Mouse (Mus musculus) thymus, postnatal 36 days (tissue): ENCODE measurements at regions not wholly inside any gene's neighbourhood (a gene's known extent, or its start where the extent isn't known, plus 50 kb on each side); places are given as distances from the start of the nearest gene placed in this dataset.
"Not testable (repeated sequence)": the region's sequence is repeated elsewhere in the genome, so short reads cannot be mapped to it uniquely, and the experiment has no call there.

ENCODE experiments used
- DNase-seq, 2 experiments: peaks; one replicate each; pipeline ENCODE4 v3.0.0; 2022; ENCODE audit warnings: mixed read lengths in 2 of 2

DNA sequence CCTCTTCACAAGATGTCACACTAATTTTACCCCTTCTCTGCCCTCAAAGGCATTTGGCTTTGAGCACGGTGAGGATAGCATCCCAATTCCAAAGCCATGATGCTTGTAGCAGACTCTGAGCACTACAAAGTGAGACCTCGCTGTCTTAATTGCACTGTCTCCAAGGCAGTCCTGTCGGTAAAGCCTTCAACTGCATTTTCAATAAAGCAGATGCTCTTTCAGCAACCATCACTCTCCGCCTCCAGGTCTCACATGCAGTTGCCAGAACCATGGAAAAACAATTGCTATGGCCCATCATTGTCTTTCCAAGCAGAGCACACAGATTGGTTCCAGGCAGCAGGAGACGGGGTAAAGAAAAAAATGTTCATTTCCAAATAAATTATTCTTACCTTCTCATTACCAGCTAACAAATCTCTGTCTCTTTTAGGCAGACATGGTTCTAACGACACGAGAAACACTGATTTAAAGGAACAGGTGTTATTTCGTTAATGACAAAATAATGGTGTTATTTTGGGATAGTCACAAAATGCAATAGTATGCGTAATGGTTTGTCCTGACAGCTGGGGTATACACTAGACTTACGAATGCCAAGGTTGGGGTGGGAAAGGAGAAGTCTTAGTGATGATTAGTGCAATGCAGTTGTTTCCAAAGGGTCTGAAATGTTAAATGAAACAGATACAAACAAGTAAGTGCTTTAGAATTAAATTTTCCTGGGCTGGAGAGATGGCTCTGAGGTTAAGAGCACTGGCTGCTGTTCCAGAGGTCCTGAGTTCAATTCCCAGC is 175.2 kb downstream of the Enc1 start:
- no peak for DNase-seq

DNA sequence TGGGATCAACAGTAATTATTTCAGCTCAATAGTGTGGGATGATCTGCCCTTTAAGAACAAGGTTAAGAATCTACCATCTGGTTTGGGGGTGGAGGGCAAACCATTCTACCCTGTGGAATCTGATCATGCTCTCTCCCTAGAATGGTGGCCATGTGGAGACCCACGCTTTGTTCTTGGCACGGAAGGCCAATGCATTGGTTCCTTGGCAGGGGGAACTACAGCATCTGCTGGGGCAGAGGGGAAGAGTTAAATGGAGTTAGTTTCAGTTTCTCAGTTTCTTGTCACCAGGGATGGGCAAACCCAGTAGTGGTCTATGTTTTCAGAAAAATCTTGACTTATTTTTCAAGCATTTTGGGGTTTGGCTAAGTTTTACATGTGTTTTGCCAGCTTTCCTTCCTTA is 174.5 kb downstream of the Enc1 start:
- DNase-seq = no peak

DNA sequence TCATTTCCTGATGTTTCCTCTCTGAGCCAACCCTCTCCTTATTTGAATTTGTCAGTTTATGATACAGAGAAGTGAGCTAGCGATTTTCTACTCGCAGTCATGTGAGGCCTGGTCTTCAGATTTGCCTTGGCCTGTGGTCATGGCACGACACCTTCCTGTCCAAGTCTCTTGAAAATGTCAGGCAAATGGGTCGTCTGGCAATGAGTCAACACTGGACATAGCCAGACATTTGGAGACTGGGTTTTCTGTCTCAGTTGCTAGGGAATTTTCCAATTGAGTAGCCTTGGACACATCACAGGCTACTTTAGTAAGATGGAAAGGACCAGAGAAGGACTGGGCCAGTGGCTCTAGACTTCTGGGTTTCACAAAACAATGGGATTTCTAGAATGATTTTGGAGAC is 171.2 kb downstream of the Enc1 start:
- DNase-seq = no peak

DNA sequence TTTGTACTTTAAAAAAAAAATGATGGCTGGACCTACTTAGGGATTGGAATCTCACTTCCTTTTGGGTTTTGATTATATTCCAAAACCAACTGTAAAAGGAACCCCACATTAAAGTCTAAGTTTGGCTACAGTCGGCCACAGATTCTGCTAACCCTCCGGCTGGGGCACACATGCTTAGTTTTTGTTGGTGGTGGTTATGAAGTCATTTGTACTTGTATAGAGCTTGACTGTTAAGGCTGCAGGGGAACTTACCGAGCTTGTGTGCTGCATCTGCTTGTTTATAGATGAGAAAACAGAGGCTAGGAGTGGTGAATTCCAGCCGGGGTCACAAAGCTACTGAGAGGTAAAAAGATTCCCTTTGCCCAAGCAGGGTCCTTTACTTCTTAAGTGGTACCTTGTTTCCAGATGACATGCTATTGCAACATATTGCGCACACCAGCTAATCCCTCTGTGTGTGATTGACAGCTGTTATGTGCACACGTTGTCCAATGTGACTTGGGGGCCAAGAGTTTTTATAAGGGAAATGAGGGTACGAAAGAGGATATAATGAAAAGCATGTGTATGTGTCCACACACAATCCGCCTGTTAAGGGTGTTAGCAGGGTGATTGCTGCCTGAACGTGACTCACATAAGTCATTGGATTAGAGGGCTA is 169.8 kb downstream of the Enc1 start:
- DNase-seq = no peak

GRCm38 (mm10) chr13:97409891-97410525 is 169.1 kb downstream of the Enc1 start:
- no peak for DNase-seq

- no peak for DNase-seq
Observed at GRCm38 (mm10) chr13:97409291-97409780, 168.4 kb downstream of the Enc1 start.

- DNase-seq = no peak
Observed at GRCm38 (mm10) chr13:97408414-97409290, 167.7 kb downstream of the Enc1 start.

DNA sequence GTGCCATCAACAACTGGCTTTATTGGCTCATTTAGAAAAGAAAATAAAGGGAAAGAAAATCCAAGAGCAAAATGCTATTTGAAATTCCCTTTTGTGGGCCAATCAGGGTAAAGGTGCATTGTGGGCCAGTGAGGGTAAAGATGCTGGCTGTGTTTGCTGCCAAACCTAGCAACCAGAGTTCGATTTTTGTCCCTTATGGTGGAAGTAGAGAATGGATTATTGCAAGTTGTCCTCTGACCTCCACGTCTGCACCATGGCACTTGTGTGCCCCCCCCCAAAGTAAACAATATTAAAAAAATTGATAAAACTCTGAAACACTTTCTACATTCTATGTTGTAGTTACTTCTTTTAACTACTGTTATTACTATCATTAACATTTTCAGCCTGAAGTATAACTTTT is 166.9 kb downstream of the Enc1 start:
- DNase-seq = no peak

DNA sequence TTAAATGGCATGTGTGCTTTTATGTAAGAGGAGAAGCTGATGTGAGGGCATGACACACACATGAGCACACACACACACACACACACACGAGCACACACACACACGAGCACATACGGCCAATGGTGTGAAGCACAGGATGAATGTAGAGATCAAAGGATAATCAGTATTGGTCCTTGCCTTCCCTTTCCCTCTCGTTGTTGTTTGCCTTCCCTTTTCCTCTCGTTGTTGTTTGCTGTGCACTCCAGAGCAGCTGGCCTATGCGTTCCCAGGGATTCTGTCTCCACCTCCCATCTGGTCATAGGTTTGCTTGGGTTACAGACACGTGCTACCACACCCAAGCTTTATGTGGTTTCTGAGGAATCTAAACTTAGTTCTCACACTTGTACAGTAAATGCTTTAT is 165.8 kb downstream of the Enc1 start:
- DNase-seq = peak; percentile 10 to 15

- DNase-seq = no peak
Observed at GRCm38 (mm10) chr13:97402164-97402761, 161.4 kb downstream of the Enc1 start.

DNA sequence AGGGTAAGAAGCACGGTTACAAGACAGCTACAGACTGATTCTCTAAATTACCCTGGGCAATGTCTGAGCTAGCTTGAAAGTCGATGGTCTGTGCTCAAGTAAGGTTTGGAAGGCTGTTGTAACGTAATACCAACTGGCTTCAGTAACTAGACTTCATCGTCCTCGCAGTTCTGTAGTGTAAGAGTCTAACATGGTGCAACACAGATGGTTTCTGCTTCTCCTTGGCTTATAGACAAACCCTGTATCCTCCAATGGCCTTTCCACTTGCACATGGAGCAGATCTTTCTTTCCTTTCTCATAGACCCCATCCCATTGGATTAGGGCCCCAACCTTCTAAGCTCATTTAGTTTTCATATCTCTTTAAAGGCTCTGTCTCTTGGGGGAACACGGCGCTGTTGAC is 160.7 kb downstream of the Enc1 start:
- DNase-seq = no peak

- no peak for DNase-seq
Observed at GRCm38 (mm10) chr13:97398041-97398440, 157.1 kb downstream of the Enc1 start.

DNA sequence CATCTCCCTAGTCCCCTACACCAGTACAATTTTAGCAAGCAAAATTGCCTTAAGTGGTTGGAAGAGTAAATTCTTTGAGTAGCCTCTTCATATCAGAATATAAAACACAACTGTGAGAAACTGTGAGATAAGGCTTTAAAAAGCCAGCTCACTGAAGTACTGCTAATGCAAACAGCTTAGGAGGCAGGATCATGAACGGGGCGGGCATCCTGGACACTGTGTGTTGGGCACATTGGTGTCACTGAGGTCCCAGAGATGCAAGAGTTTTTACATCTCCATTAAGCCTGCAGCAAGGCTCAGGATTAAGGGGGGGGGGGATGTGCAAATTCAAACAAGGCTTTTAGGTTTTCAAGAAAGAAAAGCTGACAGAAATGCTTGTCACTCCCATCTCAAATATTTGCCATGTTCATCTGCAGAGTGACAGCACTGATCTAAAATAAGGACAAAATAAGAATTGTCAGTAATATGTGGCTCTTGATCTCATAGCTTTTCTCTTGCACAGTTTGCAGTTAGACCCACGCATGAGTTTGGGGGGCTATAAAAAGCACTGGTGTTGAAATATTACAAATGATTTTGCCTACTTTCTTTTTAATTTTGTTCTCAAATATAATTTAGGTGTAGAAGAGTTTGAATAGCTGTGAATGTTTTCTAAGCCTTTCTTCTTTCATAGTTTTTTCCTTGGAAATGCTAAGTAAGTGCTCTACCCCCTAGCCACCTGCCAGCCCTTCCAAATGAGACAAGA is 156.2 kb downstream of the Enc1 start:
- DNase-seq = no peak

DNA sequence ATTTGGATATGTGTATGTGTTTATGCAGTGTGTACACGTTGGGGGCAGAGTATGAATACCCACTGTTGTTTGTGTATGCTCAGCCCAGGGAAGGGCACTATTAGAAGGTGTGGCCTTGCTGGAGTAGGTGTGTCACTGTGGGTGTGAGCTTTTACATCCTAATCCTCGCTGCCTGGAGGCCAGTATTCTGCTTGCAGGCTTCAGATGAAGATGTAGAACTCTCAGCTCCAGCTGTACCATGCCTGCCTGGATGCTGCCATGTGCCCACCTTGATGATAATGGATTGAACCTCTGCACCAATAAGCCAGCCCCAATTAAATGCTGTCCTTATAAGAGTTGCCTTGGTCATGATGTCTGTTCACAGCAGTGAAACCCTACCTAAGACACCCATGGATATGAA is 155.4 kb downstream of the Enc1 start:
- DNase-seq = not testable (repeated sequence)

- DNase-seq = no peak
Observed at GRCm38 (mm10) chr13:97394756-97395454, 154.0 kb downstream of the Enc1 start.

GRCm38 (mm10) chr13:97394071-97394470 is 153.2 kb downstream of the Enc1 start:
- DNase-seq = no peak

GRCm38 (mm10) chr13:97393456-97393855 is 152.6 kb downstream of the Enc1 start:
- no peak for DNase-seq

DNA sequence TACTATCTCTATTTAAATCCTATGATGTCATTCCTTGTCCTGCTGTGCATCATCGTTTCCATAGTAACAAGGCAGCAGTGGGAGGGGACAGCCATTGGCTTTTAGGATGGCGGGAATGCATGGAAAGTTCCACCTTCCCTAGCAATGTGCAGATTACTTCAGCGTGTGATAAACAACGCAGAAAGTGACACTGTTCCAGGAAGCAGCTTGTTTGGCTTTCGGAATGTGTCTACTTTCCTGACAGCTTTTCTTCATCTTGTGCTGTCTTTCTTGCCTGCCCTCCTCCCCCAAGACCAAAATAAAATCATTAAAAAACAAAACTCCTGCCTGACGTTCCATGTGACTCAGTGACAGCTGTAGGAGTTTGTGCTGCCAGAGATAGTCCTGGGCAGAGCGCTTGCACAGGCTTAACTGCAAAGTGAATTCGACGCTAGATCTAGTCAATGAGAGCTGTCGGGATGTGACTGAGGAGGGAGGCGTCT is 149.6 kb downstream of the Enc1 start:
- DNase-seq = no peak

- no peak for DNase-seq
Observed at GRCm38 (mm10) chr13:97388851-97389479, 148.1 kb downstream of the Enc1 start.

- DNase-seq = no peak
Observed at GRCm38 (mm10) chr13:97386511-97386910, 145.6 kb downstream of the Enc1 start.
